Mouse (Mus musculus): Measurements from ENCODE around the gene Acsl6. TPM values are rescaled to one million over a fixed set of nuclear protein-coding genes. Genes with fewer than 3 reads are reported as not detected.

Gene Acsl6
- polyA plus RNA-seq, 1 experiment: not detected

DNA sequence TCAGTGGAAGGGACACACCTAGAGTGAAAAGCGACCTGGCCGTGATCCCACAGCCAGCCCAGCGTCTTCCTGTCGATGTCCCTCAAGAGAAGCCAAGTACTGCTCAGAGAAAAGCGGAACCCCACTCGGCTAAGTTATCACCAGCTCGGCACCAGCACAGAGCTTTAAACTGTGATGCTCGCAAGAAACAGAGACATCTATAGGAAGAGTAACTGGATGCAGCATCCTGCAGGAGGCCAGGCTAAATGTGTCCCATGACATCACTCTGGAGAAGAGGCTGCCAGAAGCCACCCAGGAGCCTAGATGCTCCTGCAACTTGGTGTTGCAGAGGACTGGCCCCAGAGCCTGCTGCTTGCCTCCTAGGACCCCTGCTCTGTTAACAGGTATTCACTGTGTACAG, 1.6 kb upstream of the Acsl6 start:
- no peak for TF ChIP-seq GATA1 (IDR thresholded peaks at IDR 0.05; ENCODE audit: low read length)

DNA sequence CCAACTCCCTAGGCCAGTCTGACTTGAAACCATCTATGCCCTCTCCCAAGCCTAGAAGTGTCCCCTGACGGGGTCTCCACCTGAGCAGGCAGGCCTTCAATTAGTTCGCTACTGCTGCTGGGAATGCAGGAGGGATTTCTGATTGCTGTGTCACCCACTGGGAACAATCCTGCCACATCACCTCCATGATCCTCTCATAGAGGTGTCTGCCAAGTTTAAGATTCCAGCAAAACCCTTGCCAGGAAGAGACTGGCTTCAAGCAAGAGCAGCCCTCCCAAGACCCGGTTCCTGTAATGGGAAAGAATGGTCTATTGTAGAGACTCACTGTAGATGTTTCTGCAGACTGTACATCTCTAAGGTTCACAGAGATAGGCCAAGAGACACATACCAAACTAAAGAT, 992 bp upstream of the Acsl6 start:
- no peak for TF ChIP-seq GATA1 (IDR thresholded peaks at IDR 0.05; ENCODE audit: low read length)

DNA sequence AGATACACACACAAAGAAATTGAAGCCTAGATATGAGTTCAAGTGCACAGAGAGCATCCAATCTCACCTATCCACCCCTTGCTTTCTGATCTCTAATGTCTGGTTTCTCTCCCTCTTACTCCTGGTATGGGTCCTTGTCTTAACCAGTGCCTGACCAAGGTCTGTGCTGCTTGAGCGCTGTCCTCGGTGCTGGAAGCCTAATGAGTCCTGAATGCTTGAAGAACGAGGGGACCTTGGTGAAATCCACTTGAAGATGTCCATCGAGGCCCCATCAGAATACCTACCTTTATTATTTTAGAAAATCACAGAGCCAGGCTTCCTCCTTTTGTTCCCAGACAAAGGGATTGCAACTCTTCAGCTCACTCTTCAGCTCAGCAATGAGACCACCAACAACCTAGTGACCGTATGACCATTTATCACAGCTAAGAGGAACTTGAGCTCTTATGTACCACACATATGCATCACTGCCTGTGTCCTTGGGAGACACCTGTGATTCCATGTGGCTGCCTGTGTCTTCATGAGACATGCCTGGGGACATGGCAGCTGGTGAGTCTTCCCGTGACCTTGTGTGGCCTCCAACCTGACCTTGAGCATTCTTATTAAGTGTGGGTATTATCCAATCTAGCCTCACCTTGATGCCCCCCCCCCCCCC, 396 bp upstream of the Acsl6 start:
- no peak for TF ChIP-seq GATA1 (IDR thresholded peaks at IDR 0.05; ENCODE audit: low read length)

DNA sequence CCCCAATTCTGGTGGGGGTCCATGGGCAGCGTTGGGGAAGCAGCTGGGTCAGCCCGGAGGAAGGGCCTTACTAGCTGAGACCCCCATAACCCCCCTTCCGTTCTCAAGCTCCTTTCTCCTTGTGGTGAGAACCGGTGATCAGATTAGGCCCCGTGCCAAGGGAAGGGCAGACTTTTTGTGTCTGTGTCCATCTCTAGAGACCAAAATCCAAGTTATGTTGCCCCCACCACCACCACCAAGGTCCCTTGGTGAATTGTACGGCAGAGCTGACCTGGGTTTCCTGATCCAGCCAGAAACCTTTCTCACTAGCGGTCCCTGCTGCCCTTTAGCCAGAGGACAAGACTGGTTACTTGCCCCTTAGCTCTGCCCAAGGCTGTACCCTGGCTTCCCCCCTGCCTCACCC, 874 bp downstream of the Acsl6 start:
- no peak for TF ChIP-seq GATA1 (IDR thresholded peaks at IDR 0.05; ENCODE audit: low read length)

DNA sequence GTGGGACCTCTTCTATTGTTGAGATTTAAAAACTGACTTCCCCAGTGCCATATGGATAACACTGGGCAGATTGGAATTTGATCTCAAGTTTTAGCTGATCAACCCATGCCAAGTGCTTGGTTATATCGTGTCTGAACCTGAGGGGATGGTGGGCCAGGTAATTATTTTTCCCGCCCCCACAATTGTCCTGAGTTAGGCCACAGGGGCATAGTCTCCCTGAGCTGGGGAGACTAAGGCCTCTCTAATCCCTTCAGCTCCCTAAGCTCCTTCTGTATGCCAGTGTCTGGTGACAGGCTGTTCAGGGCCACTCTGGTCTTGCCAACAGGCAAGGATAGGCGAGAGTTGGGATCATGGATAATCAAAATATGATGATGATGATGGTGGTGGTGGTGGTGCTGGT, 1.7 kb downstream of the Acsl6 start:
- no peak for TF ChIP-seq GATA1 (IDR thresholded peaks at IDR 0.05; ENCODE audit: low read length)

DNA sequence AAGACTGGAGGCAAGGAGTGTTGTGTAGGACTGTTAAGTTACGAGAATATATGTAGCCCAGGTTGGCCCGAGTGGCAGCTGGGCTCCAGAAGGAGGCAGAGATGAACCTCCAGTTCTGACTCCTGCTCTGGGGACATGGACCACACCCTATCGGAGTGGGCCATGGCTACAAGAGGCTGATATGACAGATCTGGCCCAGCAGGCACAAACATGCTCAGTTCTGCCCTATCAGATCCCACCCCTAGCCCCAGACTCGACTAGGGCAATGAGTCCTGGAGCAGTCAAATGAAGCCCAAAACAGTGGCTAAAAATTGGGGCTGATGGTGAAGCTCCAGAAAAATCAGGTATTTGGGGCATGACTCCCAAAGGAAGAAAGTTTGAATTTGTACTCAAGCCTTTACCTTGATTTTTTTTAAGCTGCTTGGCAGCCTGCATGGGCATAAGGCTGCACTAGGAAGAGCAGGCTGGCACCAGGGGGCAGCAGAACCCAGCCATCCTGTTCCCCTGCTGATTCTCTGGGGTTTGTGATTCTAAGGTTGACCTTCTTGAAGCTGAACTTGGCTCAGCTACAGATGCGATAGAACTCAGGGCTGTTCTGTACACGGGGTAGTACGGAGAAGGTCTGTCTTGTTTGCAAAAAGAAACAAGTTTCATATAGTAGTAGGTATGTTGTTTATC, 3.7 kb downstream of the Acsl6 start:
- TF ChIP-seq GATA1 (IDR thresholded peaks at IDR 0.05; ENCODE audit: low read length): no peak

DNA sequence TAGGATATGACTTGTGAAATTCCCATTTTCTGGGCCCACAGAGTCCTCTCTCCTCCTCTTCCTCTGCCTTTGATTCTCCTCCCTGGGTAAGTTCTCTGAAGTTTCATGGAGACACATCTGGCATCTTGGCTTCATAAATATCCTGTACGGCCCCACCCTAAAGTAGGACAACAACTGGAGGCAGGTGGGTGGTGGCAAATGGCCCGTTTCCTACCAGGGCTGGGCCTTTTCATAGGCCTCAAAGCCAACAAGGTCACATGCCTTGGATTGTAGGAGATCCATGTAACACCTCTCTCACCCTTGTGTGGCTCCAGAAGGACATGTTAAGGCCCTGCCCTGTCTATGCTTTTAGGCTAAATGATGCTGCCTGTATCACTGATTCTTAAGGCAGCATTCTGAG, 7.0 kb downstream of the Acsl6 start:
- no peak for TF ChIP-seq GATA1 (IDR thresholded peaks at IDR 0.05; ENCODE audit: low read length)

DNA sequence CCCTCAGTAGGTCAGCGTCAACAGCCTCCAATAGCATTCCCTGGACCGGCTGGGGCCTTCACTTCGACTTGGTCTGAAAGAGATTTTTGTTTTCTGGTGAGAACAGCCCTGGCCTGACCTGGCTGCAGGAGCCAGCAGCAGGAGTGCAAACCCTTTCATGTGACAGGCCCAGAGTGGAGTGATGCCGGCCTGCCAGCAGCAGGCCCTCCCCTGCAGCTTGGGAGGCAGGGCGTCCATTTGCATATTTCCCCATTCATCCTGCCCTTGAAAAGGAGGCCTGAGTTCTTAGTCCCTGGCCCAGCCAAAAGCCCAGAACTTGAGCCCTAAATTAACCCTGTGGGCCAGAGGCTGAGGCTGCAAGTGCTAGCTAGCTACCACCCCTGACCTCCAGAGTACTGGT, 8.4 kb downstream of the Acsl6 start:
- TF ChIP-seq GATA1 (IDR thresholded peaks at IDR 0.05; ENCODE audit: low read length): no peak

DNA sequence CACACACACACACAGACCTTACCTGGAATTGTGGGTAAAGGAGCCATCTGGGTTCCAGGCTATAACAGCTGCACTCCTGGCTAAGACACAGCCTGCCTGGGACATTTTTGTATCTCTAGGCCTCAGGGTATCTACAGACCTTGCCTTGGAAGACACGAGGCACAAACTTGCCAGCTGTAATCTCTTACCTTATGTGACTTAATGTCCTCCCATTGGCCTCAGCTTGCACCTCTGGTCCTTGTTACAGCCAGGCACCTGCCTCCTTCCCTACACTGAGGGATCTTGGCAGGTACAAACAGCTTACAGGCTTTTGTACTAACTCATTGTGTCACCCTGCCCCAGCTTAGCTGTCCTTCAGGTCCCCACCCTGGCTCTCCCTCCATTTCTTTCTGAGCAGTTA, 9.0 kb downstream of the Acsl6 start:
- no peak for TF ChIP-seq GATA1 (IDR thresholded peaks at IDR 0.05; ENCODE audit: low read length)

DNA sequence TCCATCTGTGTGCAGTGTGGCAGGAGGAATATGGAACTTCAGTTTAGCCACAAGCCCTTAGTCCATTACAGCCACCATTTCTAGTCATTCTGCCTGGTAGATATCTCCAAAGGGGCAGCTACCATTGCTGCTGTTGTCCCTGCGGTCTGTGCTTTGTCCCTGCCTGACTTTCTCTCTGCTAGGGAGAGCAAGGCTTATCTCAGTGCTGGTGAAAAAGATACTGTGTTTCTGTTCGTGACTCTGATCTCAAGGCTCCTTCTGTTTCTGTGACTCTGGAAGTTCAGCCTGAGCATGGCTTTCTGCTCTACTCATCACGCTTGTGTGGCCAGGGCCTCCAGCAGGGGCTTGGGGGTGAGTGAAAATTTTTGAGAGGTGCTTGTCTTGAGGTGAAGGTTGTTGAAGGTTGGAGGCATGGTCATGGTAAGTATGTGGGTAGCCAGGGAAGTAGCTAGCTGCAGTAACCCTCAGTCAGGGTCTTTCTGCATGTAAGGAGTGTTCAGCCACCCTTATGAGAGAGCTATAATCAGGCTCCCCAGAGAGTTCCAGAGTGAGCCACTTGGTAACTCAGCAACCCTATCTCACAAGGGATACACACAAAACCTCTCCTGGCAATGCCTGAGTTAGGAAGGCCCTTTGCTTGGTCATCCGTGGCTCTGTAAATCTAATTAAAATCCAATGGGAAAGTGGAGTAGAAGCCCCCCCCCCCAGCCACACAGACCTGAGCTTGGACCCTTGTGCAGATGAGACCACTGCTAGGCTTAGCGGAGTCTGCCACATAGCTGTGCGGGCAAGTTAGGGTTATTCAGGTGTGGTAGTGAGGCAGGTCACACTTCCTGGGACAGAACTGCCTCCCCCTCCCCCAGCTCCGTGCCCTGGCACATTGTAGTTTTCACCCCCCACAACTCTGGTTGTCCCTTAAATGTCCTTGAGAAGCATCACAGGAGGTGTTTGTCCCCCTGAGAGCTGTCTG, 10.1 kb downstream of the Acsl6 start:
- no peak for TF ChIP-seq GATA1 (IDR thresholded peaks at IDR 0.05; ENCODE audit: low read length)

DNA sequence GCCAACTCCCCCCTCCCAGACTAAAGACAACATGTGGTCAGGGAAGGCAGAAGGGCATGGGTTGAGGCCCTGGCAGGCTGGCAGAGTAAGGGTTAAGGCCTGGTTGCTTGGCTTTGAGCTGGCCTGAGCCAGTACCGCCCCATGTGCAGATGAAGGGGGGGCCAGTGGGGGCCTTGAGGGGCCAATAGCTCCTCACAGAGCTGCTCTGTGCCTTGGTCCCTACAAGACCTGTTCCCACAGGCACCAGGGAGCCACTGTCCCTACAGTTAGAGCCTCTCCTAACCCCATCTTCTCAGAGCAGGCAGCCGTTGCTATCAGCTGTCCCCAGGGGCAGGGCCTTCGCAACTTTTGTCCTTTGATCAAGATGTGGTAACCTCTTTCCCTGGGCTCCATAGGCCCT, 11.1 kb downstream of the Acsl6 start:
- TF ChIP-seq GATA1 (IDR thresholded peaks at IDR 0.05; ENCODE audit: low read length): no peak

DNA sequence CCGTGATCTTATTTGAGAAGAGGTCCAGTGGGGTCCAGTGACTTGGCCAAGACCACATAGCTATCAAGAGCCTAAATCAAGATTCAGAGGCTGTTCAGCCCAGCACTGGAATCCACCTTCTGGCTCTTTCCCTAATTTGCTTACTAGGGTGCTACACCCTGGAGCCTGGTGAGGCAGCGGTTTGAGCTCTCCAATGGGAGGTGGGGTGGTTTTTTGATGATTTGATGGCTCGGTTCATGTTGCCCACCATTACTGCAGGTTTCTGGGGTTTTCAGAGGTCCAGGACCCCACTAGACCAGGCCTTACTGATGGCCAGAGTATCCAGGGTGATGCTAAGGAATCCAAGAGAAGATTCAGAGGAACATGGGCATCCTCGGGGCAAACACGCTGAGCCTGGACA, 11.7 kb downstream of the Acsl6 start:
- no peak for TF ChIP-seq GATA1 (IDR thresholded peaks at IDR 0.05; ENCODE audit: low read length)

DNA sequence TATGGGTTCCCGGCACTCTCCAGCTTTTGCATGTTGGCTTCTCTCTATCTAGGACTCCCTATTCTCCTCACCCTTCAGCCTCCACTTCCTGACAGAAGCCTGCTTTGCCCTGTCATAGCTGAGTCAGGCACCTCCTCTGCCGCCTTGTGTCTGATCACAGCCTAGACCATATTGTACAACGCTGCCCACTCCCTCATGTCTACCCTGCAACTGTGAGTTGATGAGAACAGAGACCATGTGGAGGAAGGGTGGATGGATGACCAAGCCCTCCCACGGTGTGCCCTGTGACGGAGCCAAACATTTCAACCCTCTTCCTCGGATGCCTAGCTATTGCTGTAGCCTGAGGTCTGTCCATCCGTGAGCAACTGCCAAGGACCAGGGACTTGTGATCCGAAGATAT, 13.8 kb downstream of the Acsl6 start:
- TF ChIP-seq GATA1 (IDR thresholded peaks at IDR 0.05; ENCODE audit: low read length): no peak

DNA sequence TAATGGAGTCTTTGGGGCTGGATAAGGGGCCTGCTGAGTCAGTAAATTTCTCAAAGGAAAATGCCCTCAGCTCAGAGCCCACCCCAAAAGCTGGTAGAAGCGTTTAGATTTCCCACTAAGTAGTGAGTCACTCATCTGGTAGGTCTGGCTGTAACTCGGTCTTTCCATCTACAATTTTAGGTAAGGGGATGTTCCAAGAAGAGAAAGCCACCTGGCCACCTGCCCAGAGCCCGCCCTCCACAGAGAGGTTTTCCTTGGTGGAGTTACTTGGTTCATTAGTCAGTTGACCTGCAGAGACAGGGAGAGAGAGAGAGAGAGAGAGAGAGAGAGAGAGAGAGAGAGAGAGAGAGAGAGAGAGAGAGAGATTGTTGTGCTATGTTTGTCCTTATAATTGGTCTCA, 14.2 kb downstream of the Acsl6 start:
- no peak for TF ChIP-seq GATA1 (IDR thresholded peaks at IDR 0.05; ENCODE audit: low read length)

DNA sequence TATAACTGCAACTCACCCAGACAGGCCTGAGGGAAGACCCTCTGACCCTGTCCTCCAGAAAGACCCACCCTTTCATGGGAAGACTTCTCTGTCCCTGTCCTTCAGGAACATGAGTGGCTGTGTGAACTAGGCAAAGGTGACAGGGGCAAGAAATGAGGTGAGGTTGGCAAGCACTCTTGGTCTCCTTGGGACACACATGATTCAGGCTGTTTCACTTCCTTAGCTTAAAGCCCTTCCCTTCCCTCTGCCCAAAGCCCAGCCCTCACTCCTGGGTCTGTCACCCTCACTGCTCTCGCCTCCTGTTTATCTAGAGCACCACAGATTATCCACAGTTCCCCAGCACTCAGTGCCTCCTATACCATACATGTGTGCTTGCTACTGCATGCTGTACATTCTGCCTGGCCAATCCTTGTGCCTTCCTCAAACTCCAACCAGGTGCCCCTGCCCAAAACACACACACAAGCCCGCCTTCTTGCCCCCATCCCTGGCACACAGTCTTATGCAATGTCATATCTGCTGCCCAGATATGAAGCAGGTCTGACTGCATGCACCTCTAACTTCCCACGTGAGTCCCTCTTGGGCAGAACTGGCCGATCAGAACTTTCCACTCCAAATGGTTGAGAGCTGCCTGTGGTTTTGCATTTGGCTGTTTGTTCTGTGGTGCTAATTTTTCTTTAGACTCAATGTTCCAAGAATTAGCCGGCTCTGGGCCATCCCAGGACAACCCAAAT, 18.4 kb downstream of the Acsl6 start:
- no peak for TF ChIP-seq GATA1 (IDR thresholded peaks at IDR 0.05; ENCODE audit: low read length)
